Mouse (Mus musculus) embryo, embryonic 10 days (tissue): ENCODE data around the gene Plcg2.
A peak's percentile ranks its signal among the peaks of the same experiment; 100 is the strongest.

Experiments
- DNase-seq: peaks from one replicate; pipeline ENCODE4 v3.0.0-alpha.2; 2015; ENCODE audit warnings: low spot score

The Plcg2 gene

DNA sequence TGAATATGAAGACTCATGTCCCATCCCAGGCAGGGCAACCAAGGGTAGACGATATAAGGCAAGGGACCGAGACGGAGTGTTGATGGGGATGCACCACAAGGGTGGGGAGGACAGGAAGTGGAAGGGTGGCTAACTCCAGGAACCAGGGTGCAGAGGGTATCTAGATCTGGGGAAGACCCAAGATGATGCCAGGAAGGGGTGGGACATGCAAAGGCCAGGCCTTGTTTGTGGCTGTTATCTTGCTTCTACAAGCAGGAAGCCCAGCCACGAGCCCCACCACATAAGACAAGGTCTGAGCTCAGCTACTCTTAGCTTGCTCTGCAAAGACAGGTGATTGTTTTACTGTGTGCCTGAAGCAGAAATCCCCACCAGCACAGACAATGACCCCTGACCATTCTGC lies 50.4 kb downstream of the Plcg2 start:
- no peak for DNase-seq

- DNase-seq, result no peak
Observed at GRCm38 (mm10) chr8:117550529-117550928, 52.4 kb downstream of the Plcg2 start.

- no peak for DNase-seq
Observed at GRCm38 (mm10) chr8:117561014-117561413, 62.9 kb downstream of the Plcg2 start.

DNA sequence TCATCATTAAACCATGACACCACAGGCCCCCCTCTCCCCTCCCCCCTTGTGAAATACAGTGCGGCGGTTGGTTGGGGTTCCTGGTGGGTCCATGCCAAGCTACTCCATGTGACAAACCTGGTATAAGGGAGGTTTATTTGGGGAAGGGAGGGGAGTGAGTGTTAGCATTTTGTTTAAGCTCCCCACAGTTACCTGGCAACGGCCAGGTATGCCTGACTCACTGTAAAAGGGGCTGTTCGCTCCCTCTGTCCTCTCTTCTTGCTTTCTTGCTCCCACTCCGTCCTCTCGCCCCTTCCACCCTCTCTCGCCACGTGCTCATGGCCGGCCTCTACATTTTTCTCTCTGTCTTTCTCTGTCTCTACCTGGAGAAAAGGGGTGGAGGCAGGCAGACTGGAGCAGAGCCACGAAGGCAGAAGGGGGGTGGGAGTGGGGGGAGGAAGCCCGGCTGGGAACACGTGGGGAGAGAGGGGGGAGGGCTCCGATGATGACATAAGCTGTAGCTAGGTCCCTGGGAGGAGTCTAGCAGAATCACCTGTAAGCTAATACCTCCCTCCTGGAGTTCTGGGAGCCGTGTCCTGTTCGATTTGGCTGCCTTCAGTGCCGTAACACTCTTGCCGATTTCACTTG lies 63.8 kb downstream of the Plcg2 start:
- peak; percentile 8 for DNase-seq

DNA sequence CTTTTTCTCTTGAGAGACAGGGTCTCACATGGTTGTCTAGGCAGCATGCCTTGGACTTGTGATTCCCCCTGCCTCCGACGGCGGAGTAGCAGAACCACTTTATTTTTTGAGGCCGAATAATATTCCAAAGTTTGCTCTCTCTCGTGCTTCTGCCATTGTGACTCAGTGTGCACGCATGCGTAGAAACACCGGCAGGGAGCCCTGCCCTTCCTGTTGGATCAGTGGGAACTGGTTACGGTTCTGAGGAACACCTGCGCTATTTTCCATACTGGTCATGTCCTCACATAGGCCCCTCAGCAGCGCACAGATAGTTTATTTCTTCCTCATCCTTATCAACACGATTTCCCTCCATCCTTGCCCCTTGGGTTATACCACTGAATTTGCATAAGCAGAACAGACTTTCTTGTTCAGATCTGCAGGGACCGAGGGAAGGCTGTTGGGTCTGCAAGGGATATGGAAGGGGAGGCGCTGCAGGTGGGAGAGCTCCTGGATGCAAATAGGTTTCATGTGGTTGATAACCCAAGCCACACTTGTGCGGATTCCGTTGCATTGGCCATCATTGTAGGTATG lies 64.4 kb downstream of the Plcg2 start:
- no peak for DNase-seq

GRCm38 (mm10) chr8:117569409-117569808 lies 71.3 kb downstream of the Plcg2 start:
- DNase-seq, result peak; percentile 86

GRCm38 (mm10) chr8:117576291-117576785 lies 78.2 kb downstream of the Plcg2 start:
- DNase-seq, result no peak

- DNase-seq, result no peak
Observed at GRCm38 (mm10) chr8:117577059-117577458, 79.0 kb downstream of the Plcg2 start.

- peak; percentile 23 for DNase-seq
Observed at GRCm38 (mm10) chr8:117577883-117578282, 79.8 kb downstream of the Plcg2 start.

DNA sequence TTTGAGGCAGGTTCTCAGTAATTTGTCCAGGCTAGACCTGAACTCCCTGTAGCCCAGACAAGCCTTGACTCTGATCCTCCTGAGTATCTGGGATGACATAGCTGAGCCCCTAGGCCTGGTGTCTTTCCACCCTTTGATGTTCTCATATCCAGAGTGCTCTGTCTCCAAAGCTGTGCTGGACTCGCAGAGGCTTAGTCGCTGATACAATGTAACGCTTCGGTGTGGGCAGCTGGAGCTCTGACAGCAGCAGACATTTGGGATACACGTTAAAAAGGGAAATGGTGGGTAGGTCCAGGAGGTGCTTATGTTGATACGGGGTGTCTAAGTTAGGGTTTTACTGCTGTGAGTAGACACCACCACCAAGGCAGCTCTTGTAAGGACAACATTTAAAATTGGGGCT lies 80.8 kb downstream of the Plcg2 start:
- DNase-seq, result no peak

- no peak for DNase-seq
Observed at GRCm38 (mm10) chr8:117593862-117594261, 95.8 kb downstream of the Plcg2 start.

- no peak for DNase-seq
Observed at GRCm38 (mm10) chr8:117595001-117595400, 96.9 kb downstream of the Plcg2 start.

- DNase-seq, result no peak
Observed at GRCm38 (mm10) chr8:117596777-117597176, 98.7 kb downstream of the Plcg2 start.

GRCm38 (mm10) chr8:117600839-117601238 lies 102.7 kb downstream of the Plcg2 start:
- DNase-seq, result peak; percentile 51

- DNase-seq, result no peak
Observed at GRCm38 (mm10) chr8:117604101-117604500, 106.0 kb downstream of the Plcg2 start.

DNA sequence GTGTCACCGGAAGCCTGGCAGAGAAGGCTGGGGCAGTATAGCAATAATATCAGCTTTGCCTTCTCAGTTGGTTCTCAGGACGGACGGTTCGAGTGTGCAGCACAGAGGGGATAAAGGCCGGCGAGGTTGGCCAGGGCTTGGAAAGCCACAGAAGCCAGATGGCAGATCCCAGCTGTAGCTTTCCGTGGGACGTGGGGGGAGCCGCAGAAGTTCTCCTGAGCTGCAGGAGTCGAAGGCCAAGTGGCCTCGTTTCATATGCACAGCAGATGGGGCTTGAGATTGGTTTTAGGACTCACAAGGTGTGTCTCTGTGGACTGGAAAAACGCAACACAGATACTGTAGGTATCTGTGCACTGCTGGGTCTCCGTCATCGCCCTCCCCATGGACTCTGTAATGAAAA lies 106.6 kb downstream of the Plcg2 start:
- DNase-seq, result no peak

DNA sequence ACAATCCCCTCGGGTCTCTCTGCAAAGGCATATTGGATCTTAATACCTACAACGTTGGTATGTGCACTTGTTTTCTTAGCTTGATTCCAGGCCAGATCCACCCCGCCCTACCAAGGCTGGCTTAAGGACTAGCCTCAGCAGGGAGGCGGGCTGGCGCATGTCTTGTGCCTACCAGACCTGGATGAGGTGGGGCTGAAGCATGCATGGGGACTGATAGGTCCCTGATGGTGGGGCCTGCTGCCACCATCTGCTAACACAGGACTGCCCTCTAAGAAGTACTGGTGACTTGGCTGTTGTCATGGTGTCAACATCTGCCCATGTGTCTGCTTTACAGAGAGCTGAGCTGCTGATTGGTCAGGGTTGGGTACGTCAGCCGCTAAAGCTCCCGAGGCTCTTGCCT lies 107.1 kb downstream of the Plcg2 start:
- no peak for DNase-seq

DNA sequence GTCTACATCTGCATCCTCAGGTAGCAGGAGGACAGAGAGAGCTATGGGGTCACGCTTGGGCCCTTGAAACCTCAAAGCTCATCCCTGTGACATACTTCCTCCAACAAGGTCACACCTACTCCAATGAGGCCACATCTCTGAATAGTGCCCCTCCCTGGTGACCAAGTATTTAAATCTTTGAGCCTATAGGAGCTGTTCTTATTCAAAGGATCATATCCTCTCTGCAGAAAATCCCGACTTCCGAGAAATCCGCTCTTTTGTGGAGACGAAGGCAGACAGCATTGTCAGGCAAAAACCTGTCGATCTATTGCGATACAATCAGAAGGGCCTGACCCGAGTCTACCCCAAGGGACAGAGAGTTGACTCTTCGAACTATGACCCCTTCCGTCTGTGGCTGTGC lies 112.4 kb downstream of the Plcg2 start:
- no peak for DNase-seq

GRCm38 (mm10) chr8:117612861-117613260 lies 114.8 kb downstream of the Plcg2 start:
- DNase-seq, result peak; percentile 14

GRCm38 (mm10) chr8:117626040-117626838 lies 128.1 kb downstream of the Plcg2 start:
- DNase-seq, result peak; percentile 86

GRCm38 (mm10) chr8:117627096-117627495 lies 129.0 kb downstream of the Plcg2 start:
- no peak for DNase-seq

- no peak for DNase-seq
Observed at GRCm38 (mm10) chr8:117632532-117632931, 134.4 kb downstream of the Plcg2 start.

- no peak for DNase-seq
Observed at GRCm38 (mm10) chr8:117634406-117634805, 136.3 kb downstream of the Plcg2 start.
